Mouse (Mus musculus): Measurements from ENCODE around the gene Mob3b. TPM values are rescaled to one million over a fixed set of nuclear protein-coding genes. Genes with fewer than 3 reads are reported as not detected.

Gene Mob3b
- polyA plus RNA-seq, 1 experiment, result 4.0 TPM

DNA sequence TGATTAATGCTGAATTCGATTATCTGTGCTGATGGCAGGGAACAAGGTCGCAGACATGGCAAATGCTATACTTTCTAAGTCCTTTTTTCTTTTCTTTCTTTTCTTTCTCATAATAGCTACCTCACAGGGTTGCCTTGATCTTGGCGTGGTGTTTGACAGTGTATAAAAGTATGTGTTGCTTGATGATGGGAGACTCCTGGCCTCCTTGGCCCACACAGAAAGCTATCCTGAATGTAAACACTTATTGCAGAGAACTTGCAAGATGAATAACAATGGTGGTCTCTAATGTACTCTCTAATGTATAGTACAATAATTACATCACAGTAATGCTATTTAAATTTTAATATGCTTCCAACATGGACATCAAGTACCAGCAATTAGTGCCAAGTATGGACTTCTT, 96.9 kb downstream of the Mob3b start:
- no peaks in the 10 kb centered on the region for H3K4me1 ChIP-seq (ENCODE audit: control insufficient read depth, insufficient read depth, low read length)
- TF ChIP-seq CTCF (IDR thresholded peaks at IDR 0.05; ENCODE audit: extremely low read depth, insufficient read depth, low read length) (no peak), POLR2A (IDR thresholded peaks at IDR 0.05; ENCODE audit: extremely low read depth, insufficient read depth, low read length) (no peak)
- H3K27ac ChIP-seq (ENCODE audit: insufficient read depth, low read length), result no peak overlapping the region
- H3K4me3 ChIP-seq (ENCODE audit: insufficient read depth, low read length), result no peak overlapping the region

DNA sequence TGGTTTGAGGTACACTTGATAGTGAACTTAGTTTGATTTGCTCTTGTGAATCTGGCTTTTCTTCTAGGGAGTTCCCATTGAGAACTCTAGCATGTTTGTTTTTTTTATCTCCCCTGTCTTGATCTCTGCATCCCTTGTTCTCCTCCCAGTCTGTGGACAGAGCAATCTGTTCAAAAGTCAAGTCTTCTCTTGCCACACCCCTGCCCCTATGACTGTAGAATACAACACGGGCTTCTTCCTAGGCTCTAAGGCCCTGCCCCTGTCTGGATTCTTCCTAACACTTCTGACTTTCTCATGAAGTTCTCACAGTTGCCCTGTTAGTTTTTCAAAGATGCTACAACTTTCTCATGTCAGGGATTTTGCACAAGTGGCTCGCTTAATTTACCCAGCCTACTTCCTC, 102.9 kb downstream of the Mob3b start:
- no peak overlapping the region for H3K27ac ChIP-seq (ENCODE audit: insufficient read depth, low read length)
- no peak overlapping the region for H3K4me3 ChIP-seq (ENCODE audit: insufficient read depth, low read length)
- TF ChIP-seq CTCF (IDR thresholded peaks at IDR 0.05; ENCODE audit: extremely low read depth, insufficient read depth, low read length) (no peak), POLR2A (IDR thresholded peaks at IDR 0.05; ENCODE audit: extremely low read depth, insufficient read depth, low read length) (no peak)
- H3K4me1 ChIP-seq (ENCODE audit: control insufficient read depth, insufficient read depth, low read length), result peaks cover 2% of the 10 kb centered on the region; the same call in 1 of the 2 replicates

DNA sequence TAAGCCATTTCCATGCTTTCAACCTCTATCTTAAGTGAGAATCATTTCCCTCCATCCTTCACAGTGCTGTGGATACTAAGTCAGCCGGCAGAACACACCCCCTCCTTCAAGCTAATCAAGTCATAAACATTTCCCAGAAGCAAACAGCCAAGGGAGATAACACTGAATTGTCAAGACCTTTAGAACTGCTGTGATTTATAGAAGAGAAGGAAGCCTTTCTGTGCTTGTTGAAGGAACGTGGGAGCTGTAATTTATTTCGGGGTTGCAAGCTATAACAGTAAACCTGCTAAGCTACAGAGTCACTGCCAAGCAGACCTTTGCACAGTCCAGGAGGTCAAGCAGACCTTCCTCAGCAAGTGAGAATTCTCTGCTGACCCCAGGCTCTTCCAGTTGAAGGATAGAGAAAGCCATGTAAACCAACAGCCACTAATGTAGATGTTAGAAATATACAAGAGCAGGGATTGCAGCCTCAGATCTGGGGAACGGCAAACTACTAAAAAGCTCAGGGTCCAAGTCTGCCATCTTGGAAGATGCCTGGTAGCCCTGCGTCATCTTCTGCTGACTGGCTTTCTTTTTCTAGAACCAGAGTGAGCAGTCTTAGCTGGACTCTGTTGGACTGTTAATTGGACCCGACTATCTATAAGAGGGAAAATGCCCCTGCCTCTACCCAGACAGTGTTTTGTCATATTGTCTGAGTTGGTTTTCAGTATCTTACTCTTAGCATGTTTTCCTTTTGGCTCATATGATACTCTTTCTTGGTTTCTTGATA, 104.9 kb downstream of the Mob3b start:
- H3K27ac ChIP-seq (ENCODE audit: insufficient read depth, low read length), result no peak overlapping the region
- H3K4me3 ChIP-seq (ENCODE audit: insufficient read depth, low read length), result no peak overlapping the region
- TF ChIP-seq POLR2A (IDR thresholded peaks at IDR 0.05; ENCODE audit: extremely low read depth, insufficient read depth, low read length) (no peak), CTCF (IDR thresholded peaks at IDR 0.05; ENCODE audit: extremely low read depth, insufficient read depth, low read length) (no peak)
- peaks cover 2% of the 10 kb centered on the region; the same call in 1 of the 2 replicates for H3K4me1 ChIP-seq (ENCODE audit: control insufficient read depth, insufficient read depth, low read length)

DNA sequence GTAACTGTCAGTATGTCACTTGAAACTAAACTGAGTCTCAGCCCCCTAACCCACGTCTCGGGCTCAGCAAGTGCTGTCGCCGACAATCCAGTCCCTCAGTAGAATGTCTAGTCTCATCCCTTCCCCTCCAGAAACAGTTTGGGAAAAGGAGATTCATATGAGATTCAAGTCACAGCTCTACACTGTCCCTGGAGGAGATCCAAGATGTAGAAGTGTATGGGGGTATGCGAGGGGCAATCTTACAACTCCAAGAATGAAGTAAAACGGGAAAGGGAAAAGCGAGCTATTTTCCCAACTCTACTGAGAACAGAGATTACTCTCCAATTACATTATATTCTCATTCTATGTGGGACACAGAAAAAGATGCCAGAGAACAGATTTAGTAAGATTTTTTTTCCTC, 106.1 kb downstream of the Mob3b start:
- no peak overlapping the region for H3K27ac ChIP-seq (ENCODE audit: insufficient read depth, low read length)
- TF ChIP-seq CTCF (IDR thresholded peaks at IDR 0.05; ENCODE audit: extremely low read depth, insufficient read depth, low read length), result no peak
- TF ChIP-seq POLR2A (IDR thresholded peaks at IDR 0.05; ENCODE audit: extremely low read depth, insufficient read depth, low read length), result no peak

DNA sequence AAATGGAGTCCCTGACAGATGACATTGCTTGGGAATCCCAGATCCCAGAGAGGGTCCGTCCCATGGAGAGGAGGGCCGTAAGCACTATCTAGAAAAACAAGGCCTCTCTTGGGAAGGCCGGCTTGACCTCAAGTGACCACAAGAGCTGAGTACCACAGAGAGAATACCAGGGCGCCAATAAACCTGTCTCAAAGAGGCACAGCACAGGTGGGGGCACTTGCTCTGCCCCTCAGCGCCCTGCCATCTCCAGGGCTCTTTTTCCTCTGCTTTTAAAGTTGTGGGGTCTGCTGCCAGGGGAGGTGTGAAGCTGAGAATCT, 107.6 kb downstream of the Mob3b start:
- no peak for TF ChIP-seq POLR2A (IDR thresholded peaks at IDR 0.05; ENCODE audit: extremely low read depth, insufficient read depth, low read length)
- no peak for TF ChIP-seq CTCF (IDR thresholded peaks at IDR 0.05; ENCODE audit: extremely low read depth, insufficient read depth, low read length)
- no peak overlapping the region for H3K27ac ChIP-seq (ENCODE audit: insufficient read depth, low read length)

More for the DNA sequence above, 106.1 kb downstream of the Mob3b start:
- H3K4me1 ChIP-seq (ENCODE audit: control insufficient read depth, insufficient read depth, low read length), result peaks cover 2% of the 10 kb centered on the region; the same call in 1 of the 2 replicates
- H3K4me3 ChIP-seq (ENCODE audit: insufficient read depth, low read length), result no peak overlapping the region

DNA sequence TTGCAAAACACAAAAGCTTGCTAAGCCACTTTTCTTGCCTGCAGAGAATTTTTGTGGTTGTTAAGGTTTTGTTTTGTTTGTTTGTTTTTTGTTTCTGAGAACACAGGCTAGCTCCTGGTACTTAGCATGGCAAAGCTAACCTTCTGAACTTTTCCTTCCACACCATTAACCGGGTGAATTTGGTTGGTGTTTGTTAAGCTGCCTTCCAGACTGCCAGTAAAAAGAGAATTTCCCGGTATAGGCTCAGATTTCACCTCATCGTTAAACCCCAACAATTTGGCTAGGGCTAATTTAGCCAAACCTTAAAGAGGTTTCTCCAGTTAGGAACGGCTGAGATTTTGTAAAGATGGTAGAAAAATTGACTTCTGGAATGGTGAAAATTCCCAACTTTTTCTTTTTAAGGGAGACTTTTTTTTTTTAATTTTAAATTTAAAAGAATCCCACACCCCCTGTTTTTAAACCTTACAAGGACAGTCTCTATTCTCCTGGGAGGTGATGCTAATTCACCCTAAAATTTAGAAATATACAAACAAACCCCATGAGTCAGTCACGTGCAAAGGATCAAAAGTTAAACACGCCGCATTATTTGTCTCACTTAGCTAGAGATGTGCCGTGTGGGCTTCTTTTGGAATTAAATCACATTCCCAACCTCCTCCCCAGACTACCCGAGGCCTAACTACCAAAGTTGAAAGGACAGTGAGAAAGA, 108.1 kb downstream of the Mob3b start:
- H3K4me1 ChIP-seq (ENCODE audit: control insufficient read depth, insufficient read depth, low read length), result peaks cover 2% of the 10 kb centered on the region; the same call in 1 of the 2 replicates
- TF ChIP-seq CTCF (IDR thresholded peaks at IDR 0.05; ENCODE audit: extremely low read depth, insufficient read depth, low read length), result no peak
- no peak for TF ChIP-seq POLR2A (IDR thresholded peaks at IDR 0.05; ENCODE audit: extremely low read depth, insufficient read depth, low read length)
- no peak overlapping the region for H3K27ac ChIP-seq (ENCODE audit: insufficient read depth, low read length)
- H3K4me3 ChIP-seq (ENCODE audit: insufficient read depth, low read length), result no peak overlapping the region

More for the DNA sequence above, 107.6 kb downstream of the Mob3b start:
- H3K4me3 ChIP-seq (ENCODE audit: insufficient read depth, low read length), result no peak overlapping the region
- H3K4me1 ChIP-seq (ENCODE audit: control insufficient read depth, insufficient read depth, low read length), result peaks cover 2% of the 10 kb centered on the region; the same call in 1 of the 2 replicates

DNA sequence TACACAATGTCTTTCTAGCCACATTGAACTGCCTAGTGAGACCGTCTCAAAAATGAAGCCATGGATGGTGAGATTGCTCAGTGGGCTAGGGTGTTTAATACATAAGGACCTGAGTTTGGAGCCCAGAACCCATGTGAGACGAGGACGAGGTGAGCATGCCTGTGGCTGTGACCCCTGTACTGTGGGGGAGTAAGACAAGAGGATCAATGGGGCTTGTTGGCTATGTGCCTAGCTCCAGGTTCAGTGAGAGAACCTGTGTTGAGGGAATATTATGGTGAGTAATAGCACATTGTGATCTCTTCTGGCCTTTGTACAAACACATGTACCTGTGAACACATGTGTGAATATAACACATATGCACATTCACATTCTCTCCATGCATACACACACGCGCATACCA, 116.4 kb downstream of the Mob3b start:
- TF ChIP-seq POLR2A (IDR thresholded peaks at IDR 0.05; ENCODE audit: extremely low read depth, insufficient read depth, low read length) (no peak), CTCF (IDR thresholded peaks at IDR 0.05; ENCODE audit: extremely low read depth, insufficient read depth, low read length) (no peak)
- H3K4me3 ChIP-seq (ENCODE audit: insufficient read depth, low read length), result no peak overlapping the region
- H3K4me1 ChIP-seq (ENCODE audit: control insufficient read depth, insufficient read depth, low read length), result no peaks in the 10 kb centered on the region
- no peak overlapping the region for H3K27ac ChIP-seq (ENCODE audit: insufficient read depth, low read length)

DNA sequence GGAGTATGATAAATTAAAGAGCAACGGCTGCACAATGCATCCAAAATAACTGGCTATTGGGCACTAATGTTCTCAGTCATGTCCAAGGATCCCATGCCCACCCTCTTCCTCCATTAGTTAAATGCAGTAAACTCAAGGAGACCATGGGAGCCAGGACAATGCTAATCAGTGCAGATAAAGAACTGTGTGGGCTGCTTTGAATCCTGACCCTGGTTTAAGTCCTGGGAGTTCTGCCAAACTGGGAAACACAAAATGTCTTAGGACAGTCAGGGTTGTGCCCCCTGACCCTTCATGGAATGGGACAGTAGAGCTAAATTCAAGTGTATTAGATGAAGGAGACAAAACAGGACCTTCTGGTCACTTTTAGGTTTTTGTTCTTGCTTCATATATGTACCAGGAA, 117.0 kb downstream of the Mob3b start:
- no peak overlapping the region for H3K27ac ChIP-seq (ENCODE audit: insufficient read depth, low read length)
- TF ChIP-seq CTCF (IDR thresholded peaks at IDR 0.05; ENCODE audit: extremely low read depth, insufficient read depth, low read length) (no peak), POLR2A (IDR thresholded peaks at IDR 0.05; ENCODE audit: extremely low read depth, insufficient read depth, low read length) (no peak)
- H3K4me1 ChIP-seq (ENCODE audit: control insufficient read depth, insufficient read depth, low read length), result no peaks in the 10 kb centered on the region
- no peak overlapping the region for H3K4me3 ChIP-seq (ENCODE audit: insufficient read depth, low read length)

DNA sequence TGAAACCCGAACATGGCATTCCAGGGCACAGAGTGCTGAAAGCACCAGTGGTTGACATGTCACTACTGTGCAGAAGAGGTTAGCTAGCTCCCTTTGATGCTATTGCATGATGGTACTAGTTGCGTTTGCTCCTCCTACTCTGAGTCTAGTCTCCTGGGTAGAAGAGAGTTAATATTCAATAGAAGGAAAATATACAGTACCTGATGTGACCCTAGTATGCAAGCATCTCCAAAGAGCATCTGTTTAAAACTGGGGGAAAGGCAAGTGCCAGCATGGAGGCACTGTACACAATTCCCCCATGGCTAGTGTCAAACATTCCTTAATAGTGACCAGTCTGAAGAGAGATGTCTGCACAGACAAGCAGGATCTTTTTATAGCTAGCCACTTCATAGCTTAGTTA, 119.5 kb downstream of the Mob3b start:
- Histone ChIP-seq H3K4me3 (ENCODE audit: insufficient read depth, low read length) (no peak overlapping the region), H3K4me1 (ENCODE audit: control insufficient read depth, insufficient read depth, low read length) (no peaks in the 10 kb centered on the region), H3K27ac (ENCODE audit: insufficient read depth, low read length) (no peak overlapping the region)
- TF ChIP-seq CTCF (IDR thresholded peaks at IDR 0.05; ENCODE audit: extremely low read depth, insufficient read depth, low read length) (no peak), POLR2A (IDR thresholded peaks at IDR 0.05; ENCODE audit: extremely low read depth, insufficient read depth, low read length) (no peak)
